Mouse (Mus musculus) MEL (cell line): ENCODE results near the gene Mob2. TPM values are rescaled to one million over a fixed set of nuclear protein-coding genes. Genes with fewer than 3 reads are reported as not detected.

Experiments
- DNase-seq: peaks from one replicate; pipeline ENCODE4 v3.0.0; 2011; ENCODE audit warnings: low read depth, low spot score
- H3K27ac ChIP-seq: 2 replicates; pipeline ENCODE4 v1.5.1; 2012; ENCODE audit warnings: low read depth, mild to moderate bottlenecking, control low read depth, low read length, moderate library complexity; ENCODE audit not compliant: control insufficient read depth
- H3K27me3 ChIP-seq, 2 experiments: fragments of 150-350 bp in 1 of 2; sonication (generic) in 1 of 2; 2 replicates each; pipeline ENCODE4 v1.6.1; 2012; ENCODE audit warnings: low read length in 2 of 2, mild to moderate bottlenecking in 2 of 2, improper control_type of control experiment in 1 of 2, moderate library complexity in 1 of 2; ENCODE audit not compliant: insufficient read depth in 2 of 2, control insufficient read depth in 1 of 2
- H3K36me3 ChIP-seq, 2 experiments: 2 replicates each; pipeline ENCODE4 v1.6.1; 2012 to 2014; ENCODE audit warnings: low read length in 2 of 2, improper control_type of control experiment in 1 of 2, inconsistent platforms in 1 of 2, mild to moderate bottlenecking in 1 of 2; ENCODE audit not compliant: insufficient read depth in 2 of 2, control insufficient read depth in 1 of 2
- H3K4me1 ChIP-seq, 2 experiments: fragments of 150-350 bp in 1 of 2; sonication (generic) in 1 of 2; 2 replicates each; pipeline ENCODE4 v1.6.1; 2012; ENCODE audit warnings: low read length in 2 of 2, improper control_type of control experiment in 1 of 2, mild to moderate bottlenecking in 1 of 2; ENCODE audit not compliant: insufficient read depth in 2 of 2, control insufficient read depth in 1 of 2
- H3K4me3 ChIP-seq, 2 experiments: fragments of 150-350 bp in 1 of 2; sonication (generic) in 1 of 2; 2 replicates each; pipeline ENCODE4 v1.5.1; 2012; ENCODE audit warnings: low read depth in 2 of 2, low read length in 2 of 2, mild to moderate bottlenecking in 2 of 2, moderate library complexity in 2 of 2, control low read depth in 1 of 2, improper control_type of control experiment in 1 of 2; ENCODE audit not compliant: control insufficient read depth in 1 of 2, insufficient read depth in 1 of 2
- H3K79me2 ChIP-seq: 2 replicates; pipeline ENCODE4 v1.6.1; 2012; ENCODE audit warnings: mild to moderate bottlenecking, low read length, moderate library complexity; ENCODE audit not compliant: control insufficient read depth, poor library complexity, insufficient read depth
- H3K9ac ChIP-seq: 2 replicates; pipeline ENCODE4 v1.6.1; 2012; ENCODE audit warnings: low read depth, mild to moderate bottlenecking, control low read depth, low read length, moderate library complexity; ENCODE audit not compliant: control insufficient read depth, poor library complexity, severe bottlenecking
- H3K9me3 ChIP-seq: fragments of 150-350 bp; sonication (generic); replicated peaks from 2 replicates; pipeline ENCODE4 v1.6.1; 2012; ENCODE audit warnings: mild to moderate bottlenecking, low read length, improper control_type of control experiment, moderate library complexity; ENCODE audit not compliant: insufficient read depth
- CTCF ChIP-seq, 3 experiments: IDR thresholded peaks in 2 of 3; conservative IDR thresholded peaks in 1 of 3; 2 replicates each; pipeline ENCODE4 v1.5.1; 2011 to 2012; ENCODE audit warnings: low read length in 3 of 3, low read depth in 2 of 3, mild to moderate bottlenecking in 2 of 3, improper control_type of control experiment in 1 of 3, inconsistent platforms in 1 of 3, mixed read lengths in 1 of 3, moderate library complexity in 1 of 3; ENCODE audit not compliant: control insufficient read depth in 1 of 3, insufficient read depth in 1 of 3, poor library complexity in 1 of 3, severe bottlenecking in 1 of 3
- E2F4 ChIP-seq: IDR thresholded peaks from 2 replicates; pipeline ENCODE4 v1.6.1; 2011; ENCODE audit warnings: low read depth, low read length, improper control_type of control experiment, borderline replicate concordance
- MAX ChIP-seq: IDR thresholded peaks from 2 replicates; pipeline ENCODE4 v1.6.1; 2011; ENCODE audit warnings: low read length, improper control_type of control experiment
- MXI1 ChIP-seq: IDR thresholded peaks from 2 replicates; pipeline ENCODE4 v1.6.1; 2011; ENCODE audit warnings: mild to moderate bottlenecking, low read depth, low read length, improper control_type of control experiment
- MYB ChIP-seq: IDR thresholded peaks from 2 replicates; pipeline ENCODE4 v1.6.1; 2011; ENCODE audit warnings: mild to moderate bottlenecking, low read depth, low read length, improper control_type of control experiment
- POLR2AphosphoS2 ChIP-seq: IDR thresholded peaks from 2 replicates; pipeline ENCODE4 v1.6.1; 2011; ENCODE audit warnings: low read length, improper control_type of control experiment
- RAD21 ChIP-seq: IDR thresholded peaks from 2 replicates; pipeline ENCODE4 v1.6.1; 2011; ENCODE audit warnings: mild to moderate bottlenecking, low read depth, low read length, improper control_type of control experiment
- SMC3 ChIP-seq: IDR thresholded peaks from 2 replicates; pipeline ENCODE4 v1.6.1; 2011; ENCODE audit warnings: low read depth, low read length, improper control_type of control experiment
- TAL1 ChIP-seq: IDR thresholded peaks from 2 replicates; pipeline ENCODE4 v1.6.1; 2012; ENCODE audit warnings: mild to moderate bottlenecking, inconsistent platforms, low read length, moderate library complexity, mixed read lengths
- ZKSCAN1 ChIP-seq: IDR thresholded peaks from 2 replicates; pipeline ENCODE4 v1.6.1; 2012; ENCODE audit warnings: low read depth, mild to moderate bottlenecking, inconsistent platforms, low read length, improper control_type of control experiment, moderate library complexity
- polyA plus RNA-seq, 2 experiments: library from polyadenylated mRNA; stranded (reverse) in 1 of 2; unstranded in 1 of 2; fragments of >175 nt in 1 of 2; fragments of >200 nt in 1 of 2; gene quantifications; 2 replicates each; pipeline versions ENCODE4 v1.2.1 to v1.2.4; 2012; ENCODE audit warnings: low replicate concordance in 2 of 2, low read depth in 1 of 2; ENCODE audit not compliant: insufficient read length in 2 of 2, insufficient read depth in 1 of 2, missing spikeins in 1 of 2
- total RNA-seq: library from RNA; depleted of rRNA; stranded (reverse); fragments of 300-350 nt; gene quantifications from 2 replicates; pipeline ENCODE4 v1.2.3, GENCODE M21; 2012; rRNA removed

Gene Mob2
- total and polyA plus RNA-seq, 3 experiments: 33.6 to 45.2 TPM; not detected in 1

DNA sequence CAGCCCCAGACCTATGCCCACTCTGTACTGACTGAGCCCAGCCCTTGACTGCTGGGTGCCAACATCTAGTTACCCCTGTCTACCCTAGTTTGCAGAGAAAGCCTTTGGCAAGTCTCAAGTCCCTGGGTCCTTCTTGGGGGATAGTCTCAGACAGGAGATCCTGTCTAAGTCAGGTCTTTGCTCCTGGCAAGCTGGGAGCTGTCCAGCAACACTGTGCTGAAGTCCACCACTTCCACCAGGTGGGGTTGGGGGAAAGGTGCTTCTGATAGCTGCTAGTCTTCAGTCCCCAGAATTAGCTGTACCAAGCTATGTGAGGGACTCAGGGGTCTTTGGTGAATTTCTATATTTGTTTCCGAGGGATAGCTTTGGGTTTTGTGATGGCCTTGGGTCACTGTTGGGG lies 101.7 kb downstream of the Mob2 start:
- Histone ChIP-seq H3K36me3 (no peaks in the 10 kb centered on the region), H3K4me1 (no peaks in the 10 kb centered on the region), H3K27ac (no peak overlapping the region), H3K27me3 (no peaks in the 10 kb centered on the region), H3K9ac (no peak overlapping the region), H3K9me3 (no peaks in the 10 kb centered on the region), H3K4me3 (no peak overlapping the region), H3K79me2 (no peaks in the 10 kb centered on the region)
- DNase-seq: peak; percentile 34
- TF ChIP-seq TAL1: no peak
- TF ChIP-seq CTCF (IDR thresholded peaks at IDR 0.05 in 2 of 3, conservative IDR thresholded peaks at IDR 0.05 in 1 of 3; ENCODE audit: control insufficient read depth in 1 of 3, insufficient read depth in 1 of 3, low read depth in 2 of 3, low read length in 3 of 3, poor library complexity in 1 of 3, severe bottlenecking in 1 of 3): no peak
- TF ChIP-seq MAX: no peak
- TF ChIP-seq POLR2AphosphoS2: no peak
- no peak for TF ChIP-seq MYB
- no peak for TF ChIP-seq SMC3
- no peak for TF ChIP-seq MXI1
- no peak for TF ChIP-seq ZKSCAN1
- no peak for TF ChIP-seq RAD21
- no peak for TF ChIP-seq E2F4

Other genes starting within 250 kb of the Mob2 start
- gene Muc5b, start 222.0 kb downstream of the Mob2 start, total RNA-seq: not detected in 2 replicates
- under 1 TPM in 1 of 2 experiments, not detected in 1; 0.01 TPM for gene Muc5b, start 222.0 kb downstream of the Mob2 start, polyA plus RNA-seq
- 33.3 and 35.6 TPM in 2 replicates for gene Tollip, start 142.6 kb downstream of the Mob2 start, total RNA-seq
- 10 to 100 TPM; 53.4 to 63.8 TPM for gene Tollip, start 142.6 kb downstream of the Mob2 start, polyA plus RNA-seq
- gene Brsk2, start 111.3 kb downstream of the Mob2 start, total RNA-seq: 0.19 and 0.39 TPM in 2 replicates
- gene Brsk2, start 111.3 kb downstream of the Mob2 start, polyA plus RNA-seq: under 1 TPM in 1 of 2 experiments, not detected in 1; 0.13 TPM
- gene Dusp8, start 34.8 kb upstream of the Mob2 start, total RNA-seq: 0.20 and 0.23 TPM in 2 replicates
- under 1 TPM in 1 of 2 experiments, not detected in 1; 0.31 TPM for gene Dusp8, start 34.8 kb upstream of the Mob2 start, polyA plus RNA-seq
- gene Gm45618, start 59.7 kb upstream of the Mob2 start, total RNA-seq: not detected in 2 replicates
- gene Gm45618, start 59.7 kb upstream of the Mob2 start, polyA plus RNA-seq: not detected
- gene Gm39115, start 75.0 kb upstream of the Mob2 start, total RNA-seq: not detected in 2 replicates
- gene Gm39115, start 75.0 kb upstream of the Mob2 start, polyA plus RNA-seq: not detected
- not detected in 2 replicates for gene Gm45337, start 83.5 kb upstream of the Mob2 start, total RNA-seq
- not detected for gene Gm45337, start 83.5 kb upstream of the Mob2 start, polyA plus RNA-seq
- not detected in 2 replicates for gene Gm29735, start 96.0 kb upstream of the Mob2 start, total RNA-seq
- not detected for gene Gm29735, start 96.0 kb upstream of the Mob2 start, polyA plus RNA-seq
- not detected in 2 replicates for gene Gm4553, start 104.7 kb upstream of the Mob2 start, total RNA-seq
- gene Gm4553, start 104.7 kb upstream of the Mob2 start, polyA plus RNA-seq: not detected
- gene Krtap5-2, start 114.9 kb upstream of the Mob2 start, total RNA-seq: not detected in 2 replicates
- gene Krtap5-2, start 114.9 kb upstream of the Mob2 start, polyA plus RNA-seq: not detected
- gene Gm10153, start 129.3 kb upstream of the Mob2 start, total RNA-seq: not detected in 2 replicates
- not detected for gene Gm10153, start 129.3 kb upstream of the Mob2 start, polyA plus RNA-seq
- not detected in 2 replicates for gene Krtap5-3, start 140.3 kb upstream of the Mob2 start, total RNA-seq
- gene Krtap5-3, start 140.3 kb upstream of the Mob2 start, polyA plus RNA-seq: not detected
- not detected in 2 replicates for gene Gm7579, start 150.8 kb upstream of the Mob2 start, total RNA-seq
- gene Gm7579, start 150.8 kb upstream of the Mob2 start, polyA plus RNA-seq: not detected
- gene Krtap5-5, start 168.9 kb upstream of the Mob2 start, total RNA-seq: not detected in 2 replicates
- not detected for gene Krtap5-5, start 168.9 kb upstream of the Mob2 start, polyA plus RNA-seq
- gene Gm40460, start 180.0 kb upstream of the Mob2 start, total RNA-seq: not detected in 2 replicates
- gene Gm40460, start 180.0 kb upstream of the Mob2 start, polyA plus RNA-seq: not detected
- gene Gm2431, start 197.3 kb upstream of the Mob2 start, total RNA-seq: not detected in 2 replicates
- not detected for gene Gm2431, start 197.3 kb upstream of the Mob2 start, polyA plus RNA-seq
- gene Gm4559, start 213.3 kb upstream of the Mob2 start, total RNA-seq: not detected in 2 replicates
- gene Gm4559, start 213.3 kb upstream of the Mob2 start, polyA plus RNA-seq: not detected
- not detected in 2 replicates for gene Krtap5-1, start 236.1 kb upstream of the Mob2 start, total RNA-seq
- not detected for gene Krtap5-1, start 236.1 kb upstream of the Mob2 start, polyA plus RNA-seq
- not detected in 2 replicates for gene Krtap5-4, start 242.5 kb upstream of the Mob2 start, total RNA-seq
- gene Krtap5-4, start 242.5 kb upstream of the Mob2 start, polyA plus RNA-seq: not detected